Mouse (Mus musculus) hindbrain, embryonic 16.5 days (tissue): ENCODE measurements around the gene Nrip1. TPM values are rescaled to one million over a fixed set of nuclear protein-coding genes. Genes with fewer than 3 reads are reported as not detected.

ENCODE experiments used
- ATAC-seq: fragments of 200-750 bp; cut with Nextera tagmentation; 2 replicates; pipeline ENCODE4 v1.8.0; 2017; ENCODE audit warnings: moderate TSS enrichment, moderate library complexity
- H3K27ac ChIP-seq: fragments of 300-500 bp; sonication (generic); 2 replicates; pipeline ENCODE4 v1.5.1; 2014; ENCODE audit warnings: low read depth, mild to moderate bottlenecking, control low read depth, low read length, moderate library complexity
- H3K27me3 ChIP-seq: fragments of 300-500 bp; sonication (generic); replicated peaks from 2 replicates; pipeline ENCODE4 v1.6.1; 2014; ENCODE audit warnings: low read length; ENCODE audit not compliant: control insufficient read depth, insufficient read depth
- H3K36me3 ChIP-seq: fragments of 300-500 bp; sonication (generic); 2 replicates; pipeline ENCODE4 v1.6.1; 2014; ENCODE audit warnings: mild to moderate bottlenecking, low read length, moderate library complexity, mixed read lengths; ENCODE audit not compliant: control insufficient read depth, insufficient read depth
- H3K4me1 ChIP-seq: fragments of 300-500 bp; sonication (generic); 2 replicates; pipeline ENCODE4 v1.6.1; 2014; ENCODE audit warnings: low read depth, low read length; ENCODE audit not compliant: control insufficient read depth, insufficient read depth
- H3K4me2 ChIP-seq: fragments of 300-500 bp; sonication (generic); 2 replicates; pipeline ENCODE4 v1.6.1; 2014; ENCODE audit warnings: mild to moderate bottlenecking, low read length, control low read depth, moderate library complexity
- H3K4me3 ChIP-seq: fragments of 300-500 bp; sonication (generic); 2 replicates; pipeline ENCODE4 v1.5.1; 2014; ENCODE audit warnings: mild to moderate bottlenecking, low read length, control low read depth, moderate library complexity
- H3K9ac ChIP-seq: fragments of 300-500 bp; sonication (generic); 2 replicates; pipeline ENCODE4 v1.6.1; 2014; ENCODE audit warnings: low read depth, mild to moderate bottlenecking, control low read depth, low read length, moderate library complexity
- H3K9me3 ChIP-seq: fragments of 300-500 bp; sonication (generic); 2 replicates; pipeline ENCODE4 v1.6.1; 2014; ENCODE audit warnings: mild to moderate bottlenecking, low read length, moderate library complexity; ENCODE audit not compliant: control insufficient read depth
- whole genome bisulfite sequencing: fragments of 180-500 bp; shearing (Covaris S2); extraction: QIAGEN DNeasy Blood & Tissue Kit; methylation state at CpG from one replicate; pipeline ENCODE4 v1.1.7; 2014; 5-methylcytosine and 5-hydroxymethylcytosine counted together
- polyA plus RNA-seq: library from polyadenylated mRNA; unstranded; fragments of >200 nt; fragmentation: Nextera tagmentation; extraction: Ambion mirVana; gene quantifications from 2 replicates; pipeline ENCODE4 v1.2.1, GENCODE M21; 2015

Gene Nrip1
- polyA plus RNA-seq, 1 experiment from 2014 or later: 29.0 TPM

DNA sequence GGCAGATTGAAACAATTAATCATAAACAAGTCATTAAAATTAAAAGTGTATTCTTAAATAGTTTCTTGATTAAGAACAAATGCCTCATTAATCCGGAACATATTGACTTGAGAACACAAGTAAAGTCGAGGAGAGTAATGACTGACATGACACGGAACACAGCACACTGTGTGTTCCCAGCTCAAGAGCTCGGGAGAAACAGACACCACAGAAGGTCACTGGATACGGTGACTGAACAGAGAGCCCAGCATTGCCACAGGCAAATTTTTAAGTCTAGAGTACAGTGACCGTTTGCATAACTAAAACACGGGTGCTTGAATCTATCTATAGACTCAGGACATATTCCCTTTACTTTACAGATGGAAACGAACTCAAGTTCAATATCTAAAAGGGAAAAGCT lies 134.3 kb downstream of the Nrip1 start:
- H3K9me3 ChIP-seq: no peaks in the 10 kb centered on the region
- H3K27ac ChIP-seq: no peak overlapping the region
- no peaks in the 10 kb centered on the region for H3K36me3 ChIP-seq
- no peaks in the 10 kb centered on the region for H3K27me3 ChIP-seq
- H3K4me1 ChIP-seq: no peaks in the 10 kb centered on the region
- WGBS: 71% methylated on average over 8 of the region's 8 CpGs
- no peak overlapping the region for H3K4me3 ChIP-seq
- ATAC-seq: no peak
- H3K9ac ChIP-seq: no peak overlapping the region
- H3K4me2 ChIP-seq: no peak overlapping the region

DNA sequence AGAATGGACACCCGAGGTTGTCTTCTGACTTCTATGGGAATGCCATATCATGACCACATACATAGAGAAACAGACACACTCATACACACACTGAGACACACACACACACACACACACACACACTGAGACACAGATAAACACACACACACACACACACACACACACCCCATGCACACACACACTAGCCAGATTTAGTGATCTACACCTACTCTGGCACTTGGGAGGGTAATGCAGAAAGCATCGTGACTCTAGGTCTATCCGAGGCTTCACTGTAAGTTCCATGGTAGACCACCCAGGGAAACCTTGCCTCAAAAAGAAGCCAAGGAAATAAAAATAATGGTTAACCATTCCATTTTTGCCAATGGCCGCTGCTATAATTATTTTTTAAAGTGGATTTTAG lies 134.8 kb downstream of the Nrip1 start:
- H3K4me3 ChIP-seq: no peak overlapping the region
- WGBS: 91% methylated on average over 4 of the region's 4 CpGs
- no peak for ATAC-seq
- H3K27ac ChIP-seq: no peak overlapping the region
- H3K4me1 ChIP-seq: no peaks in the 10 kb centered on the region
- H3K36me3 ChIP-seq: no peaks in the 10 kb centered on the region
- H3K9me3 ChIP-seq: no peaks in the 10 kb centered on the region
- no peak overlapping the region for H3K9ac ChIP-seq
- H3K4me2 ChIP-seq: no peak overlapping the region
- no peaks in the 10 kb centered on the region for H3K27me3 ChIP-seq
